11 mouse cellular contexts compared by ENCODE assay signal in genomic region chrX:10201289-10201688, GRCm38 (mm10). TPM values are rescaled to one million over a fixed set of nuclear protein-coding genes. Genes with fewer than 3 reads are reported as not detected.
A peak's percentile ranks its signal among the peaks of the same experiment; 100 is the strongest.
DNase-seq lines count a peak whose midpoint lies in the region; ATAC-seq and TF ChIP-seq lines count a peak whose summit lies in the region.
"Had no signal": no experiment of that assay in that cellular context is flagged by ENCODE, and none has a peak within 500 bp of the region (broad histone marks: within the 10 kb centered on the region; RNA-seq: fewer than 3 reads in every experiment).

No protein-coding gene starts in this region.

- intact Hi-C loops in left cerebral cortex, adult 2 months (cut with DNase I): loop anchor here (5.0 kb wide), 1 partner anchor 164 kb away; no protein-coding TSS in a partner anchor

- TF ChIP-seq POLR2A in cortical plate, adult 2 months (IDR thresholded peaks at IDR 0.05; ENCODE audit: extremely low read depth, insufficient read depth, low read length): no peak

- no peak overlapping the region for H3K9ac ChIP-seq in intestine, postnatal 0 days (ENCODE audit: low read depth, low read length)
- H3K9ac ChIP-seq in intestine, embryonic 16.5 days (ENCODE audit: low read depth, low read length): no peak overlapping the region
- H3K9ac ChIP-seq: embryonic facial prominence, embryonic 12.5 days had no signal

- peak; percentile 69 for TF ChIP-seq CTCF in intestine, postnatal 0 days (IDR thresholded peaks at IDR 0.05; ENCODE audit: low read depth)
- no peak for TF ChIP-seq CTCF in G1E (IDR thresholded peaks at IDR 0.05; ENCODE audit: low read depth, low read length)
- TF ChIP-seq CTCF in cortical plate, adult 2 months (IDR thresholded peaks at IDR 0.05; ENCODE audit: extremely low read depth, insufficient read depth, low read length): peak; percentile 17; the same call in 1 of the 2 replicates
- TF ChIP-seq CTCF in left cerebral cortex, adult 2 months (IDR thresholded peaks at IDR 0.05): peak; percentile 62

- no peak for ATAC-seq in intestine, postnatal 0 days
- no peak for ATAC-seq in intestine, embryonic 16.5 days
- no peak for ATAC-seq in G1E (ENCODE audit: extremely low read depth, insufficient number of reproducible peaks, low FRiP score, poor library complexity, severe bottlenecking)
- no peak; the same call in 1 of the 2 replicates for ATAC-seq in granulocyte monocyte progenitor cell, adult 5-6 weeks (replicated peaks; ENCODE audit: poor library complexity, severe bottlenecking)

- H3K4me1 ChIP-seq in intestine, postnatal 0 days (replicated peaks; ENCODE audit: control insufficient read depth, insufficient read depth, low read length): no peaks in the 10 kb centered on the region
- H3K4me1 ChIP-seq in intestine, embryonic 16.5 days (ENCODE audit: control insufficient read depth, insufficient read depth, low read length): no peaks in the 10 kb centered on the region
- H3K4me1 ChIP-seq in G1E (ENCODE audit: insufficient read depth, low read depth, low read length): no peaks in the 10 kb centered on the region
- H3K4me1 ChIP-seq in cortical plate, adult 2 months (ENCODE audit: control insufficient read depth, insufficient read depth, low read length): no peaks in the 10 kb centered on the region
- H3K4me1 ChIP-seq: embryonic facial prominence, embryonic 12.5 days had no signal

- H3K36me3 ChIP-seq in intestine, postnatal 0 days (ENCODE audit: control insufficient read depth, insufficient read depth): no peaks in the 10 kb centered on the region
- no peaks in the 10 kb centered on the region for H3K36me3 ChIP-seq in intestine, embryonic 16.5 days (ENCODE audit: control insufficient read depth, insufficient read depth, low read length)
- H3K36me3 ChIP-seq in G1E (replicated peaks): peaks cover 11% of the 10 kb centered on the region
- H3K36me3 ChIP-seq: embryonic facial prominence, embryonic 12.5 days had no signal

- no peak overlapping the region for H3K4me3 ChIP-seq in intestine, postnatal 0 days (ENCODE audit: low read depth, low read length)
- H3K4me3 ChIP-seq in intestine, embryonic 16.5 days (ENCODE audit: low read length): no peak overlapping the region
- H3K4me3 ChIP-seq in G1E (ENCODE audit: low read depth, low read length): no peak overlapping the region
- H3K4me3 ChIP-seq in cortical plate, adult 2 months (ENCODE audit: insufficient read depth, low read length): no peak overlapping the region
- H3K4me3 ChIP-seq in left cerebral cortex, adult 2 months: no peak overlapping the region
- H3K4me3 ChIP-seq: embryonic facial prominence, embryonic 12.5 days had no signal

- H3K4me2 ChIP-seq in intestine, postnatal 0 days (replicated peaks; ENCODE audit: low read depth): no peak overlapping the region
- no peak overlapping the region for H3K4me2 ChIP-seq in intestine, embryonic 16.5 days (ENCODE audit: low read depth, low read length)
- H3K4me2 ChIP-seq: embryonic facial prominence, embryonic 12.5 days had no signal

- no peak overlapping the region for H3K27ac ChIP-seq in intestine, postnatal 0 days (ENCODE audit: low read depth, low read length)
- no peak overlapping the region for H3K27ac ChIP-seq in intestine, embryonic 16.5 days (ENCODE audit: low read length)
- no peak overlapping the region for H3K27ac ChIP-seq in cortical plate, adult 2 months (ENCODE audit: insufficient read depth, low read length)
- H3K27ac ChIP-seq in left cerebral cortex, adult 2 months: no peak overlapping the region
- H3K27ac ChIP-seq: embryonic facial prominence, embryonic 12.5 days had no signal

- WGBS in intestine, postnatal 0 days: 17% methylated on average over 2 of the region's 2 CpGs
- WGBS in intestine, embryonic 16.5 days: 23% methylated on average over 2 of the region's 2 CpGs

- no peaks in the 10 kb centered on the region for H3K9me3 ChIP-seq in intestine, postnatal 0 days (ENCODE audit: control insufficient read depth)
- no peaks in the 10 kb centered on the region for H3K9me3 ChIP-seq in intestine, embryonic 16.5 days (ENCODE audit: control insufficient read depth, low read length)
- no peaks in the 10 kb centered on the region for H3K9me3 ChIP-seq in G1E (replicated peaks)
- H3K9me3 ChIP-seq: embryonic facial prominence, embryonic 12.5 days had no signal

- H3K27me3 ChIP-seq in intestine, postnatal 0 days (replicated peaks; ENCODE audit: control insufficient read depth, insufficient read depth, low read length): no peaks in the 10 kb centered on the region
- no peaks in the 10 kb centered on the region for H3K27me3 ChIP-seq in intestine, embryonic 16.5 days (replicated peaks; ENCODE audit: control insufficient read depth, insufficient read depth, low read length)
- no peaks in the 10 kb centered on the region for H3K27me3 ChIP-seq in G1E (ENCODE audit: insufficient read depth, low read length)
- H3K27me3 ChIP-seq: embryonic facial prominence, embryonic 12.5 days had no signal

- DNase-seq in A20 (ENCODE audit: low read depth, low spot score) (peak; percentile 52), G1E (ENCODE audit: low spot score) (peak; percentile 3)
- peak in 1 of 2 experiments; percentile 24 for DNase-seq in left cerebral cortex, adult 2 months (ENCODE audit: extremely low spot score in 1 of 2, low spot score in 2 of 2)
- peak; percentile 19 for DNase-seq in retina, postnatal 7 days (ENCODE audit: low read depth, low spot score)

RNA-seq across cellular contexts. Expression of gene Rpgr, which starts 15.4 kb away (rescaled TPM):
- 4.1 and 4.8 TPM in 2 replicates for polyA plus RNA-seq in intestine, postnatal 0 days (2015; fragmentation: Nextera tagmentation; extraction: Ambion mirVana)
- polyA plus RNA-seq in intestine, embryonic 16.5 days (2015; fragmentation: Nextera tagmentation; extraction: Ambion mirVana): 8.9 and 11.1 TPM in 2 replicates
- total RNA-seq in G1E (2014; fragmentation: Nextera tagmentation) (25.8 and 26.3 TPM in 2 replicates), G1E (2017) (15.5 and 17.0 TPM in 2 replicates)
- polyA plus RNA-seq in G1E (2012): 0.63 and 1.00 TPM in 2 replicates
- polyA plus RNA-seq in cortical plate, adult 2 months (2012; rRNA removed): 14.2 and 14.4 TPM in 2 replicates
- 10 to 100 TPM; 19.6 to 21.0 TPM for total RNA-seq in left cerebral cortex, adult 2 months (2021)
- total RNA-seq in granulocyte monocyte progenitor cell, adult 5-6 weeks (2014; fragmentation: Nextera tagmentation): 7.6 and 9.1 TPM in 2 replicates
- 8.7 and 11.4 TPM in 2 replicates for total RNA-seq in granulocyte monocyte progenitor cell, adult 5-6 weeks (2017)

RNA-seq across cellular contexts. Expression of gene Otc, which starts 50.8 kb away (rescaled TPM):
- polyA plus RNA-seq in intestine, postnatal 0 days (2015; fragmentation: Nextera tagmentation; extraction: Ambion mirVana): 42.9 and 50.2 TPM in 2 replicates
- 87.6 and 103 TPM in 2 replicates for polyA plus RNA-seq in intestine, embryonic 16.5 days (2015; fragmentation: Nextera tagmentation; extraction: Ambion mirVana)
- total RNA-seq in G1E (2014; fragmentation: Nextera tagmentation) (not detected in 2 replicates), G1E (2017) (0.22 and 0.23 TPM in 2 replicates)
- not detected in 2 replicates for polyA plus RNA-seq in G1E (2012)
- not detected in 2 replicates for polyA plus RNA-seq in cortical plate, adult 2 months (2012; rRNA removed)
- not detected for total RNA-seq in left cerebral cortex, adult 2 months (2021)
- not detected in 2 replicates for total RNA-seq in granulocyte monocyte progenitor cell, adult 5-6 weeks (2014; fragmentation: Nextera tagmentation)
- not detected in 2 replicates for total RNA-seq in granulocyte monocyte progenitor cell, adult 5-6 weeks (2017)
- total RNA-seq: layer of hippocampus, adult 18-20 months; neutrophil, adult 5-6 weeks had no signal
- polyA plus RNA-seq: embryonic facial prominence, embryonic 12.5 days had no signal

Comparison
In these comparisons a context has a peak if more than half of its experiments do, and no peak if none do; other contexts are left out.
1. RNA of gene Otc, which starts 50.8 kb away (polyA plus RNA-seq): 87.6 to 103 TPM in intestine, embryonic 16.5 days and 42.9 to 50.2 TPM in intestine, postnatal 0 days; not detected in cortical plate, adult 2 months and not detected in G1E; every median in the first group is over 10 times any median in the second.